Mouse (Mus musculus) adrenal gland, adult 18-20 months (tissue): ENCODE measurements around the gene Ikzf3. TPM values are rescaled to one million over a fixed set of nuclear protein-coding genes. Genes with fewer than 3 reads are reported as not detected.

Experiments used
- DNase-seq, 2 experiments: peaks; one replicate each; pipeline ENCODE4 v3.0.0; 2021 to 2022; ENCODE audit warnings: low spot score in 2 of 2
- total RNA-seq, 2 experiments: library from RNA; stranded (reverse); gene quantifications; 1 replicate in 1 of 2; 2 replicates in 1 of 2; pipeline ENCODE4 v1.2.3; 2021

Ikzf3 gene
- total RNA-seq, 2 experiments from 2014 or later = 0.46 to 0.86 TPM

DNA sequence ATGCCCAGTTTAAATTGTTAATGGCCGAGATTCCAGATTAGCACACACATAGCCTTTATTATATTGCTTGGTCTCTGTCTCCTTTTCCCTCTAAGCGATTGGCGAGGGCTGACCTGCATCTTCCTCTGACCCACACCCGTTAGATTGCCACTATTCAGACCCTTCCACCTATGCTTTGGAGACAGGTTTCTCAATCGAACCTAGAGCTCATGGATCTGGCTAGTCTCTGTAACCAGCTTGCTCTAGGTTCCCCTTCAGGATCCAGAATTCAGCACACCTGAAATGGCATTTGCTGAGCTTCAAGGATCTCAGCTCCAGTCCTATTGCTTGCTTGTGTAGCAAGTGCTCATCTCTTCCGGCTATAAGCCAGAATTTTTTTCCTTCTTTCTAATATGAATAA is 23.6 kb upstream of the Ikzf3 start:
- no peak for DNase-seq

DNA sequence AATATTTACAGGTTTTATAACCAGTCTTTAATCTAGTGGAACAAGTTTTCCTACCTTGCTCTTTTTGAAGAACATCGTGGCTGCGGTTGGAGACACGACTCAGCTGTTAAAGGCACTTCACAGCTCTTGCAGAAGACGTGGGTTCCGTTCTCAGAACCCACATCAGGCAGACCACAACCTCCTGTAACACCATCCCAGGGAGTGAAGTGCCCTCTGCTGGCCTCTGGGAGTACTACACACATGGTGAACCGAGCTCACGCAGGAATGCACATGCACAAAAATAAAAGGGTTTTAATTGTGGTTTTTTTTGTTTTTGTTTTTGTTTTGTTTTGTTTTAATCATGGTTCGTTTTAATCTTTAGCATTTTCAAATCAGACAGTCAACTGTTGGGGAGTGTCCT is 22.5 kb upstream of the Ikzf3 start:
- no peak for DNase-seq

DNA sequence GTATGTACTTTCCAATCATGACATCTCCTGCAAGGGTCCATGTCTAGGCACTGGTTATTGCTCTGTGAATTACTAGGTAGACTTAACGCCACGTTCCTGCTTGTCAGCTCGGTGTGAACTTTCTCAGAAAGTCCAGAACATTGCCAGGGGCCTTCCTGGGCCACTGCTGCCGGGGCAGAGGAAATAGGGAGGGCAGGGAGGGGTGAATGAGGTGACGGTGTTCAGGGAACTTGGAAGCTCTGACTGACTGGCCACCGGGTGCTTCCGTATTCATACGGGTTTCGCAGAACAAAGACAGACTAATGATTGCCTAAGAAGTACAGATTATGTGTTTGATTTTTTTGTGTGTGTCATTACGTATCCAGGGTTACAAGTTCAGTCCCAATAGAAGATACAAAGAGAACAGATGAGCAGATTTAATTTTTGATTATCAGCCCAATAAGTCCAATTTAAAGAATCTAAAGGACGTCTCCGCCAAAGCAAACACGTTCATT is 18.1 kb upstream of the Ikzf3 start:
- no peak for DNase-seq

GRCm38 (mm10) chr11:98563025-98563424 is 17.2 kb upstream of the Ikzf3 start:
- DNase-seq = no peak

DNA sequence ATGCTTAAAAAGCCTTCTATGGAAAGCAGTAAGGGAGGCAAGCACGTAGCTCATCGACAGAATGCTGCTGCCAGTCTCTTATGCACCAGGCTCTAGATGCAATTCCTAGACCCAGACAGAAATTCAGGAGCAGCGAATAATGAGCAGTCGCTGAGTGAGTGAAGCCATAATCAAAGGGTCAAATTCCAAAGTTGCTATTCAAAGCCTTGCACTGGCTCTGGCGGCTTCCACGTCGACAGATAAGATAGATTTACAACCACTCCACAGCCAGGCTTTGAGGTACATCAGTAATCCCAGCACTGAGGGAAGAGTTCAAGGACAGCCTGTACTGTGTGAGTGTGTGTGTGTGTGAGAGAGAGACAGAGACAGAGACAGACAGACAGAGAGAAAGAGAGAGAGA is 15.1 kb upstream of the Ikzf3 start:
- DNase-seq = no peak

DNA sequence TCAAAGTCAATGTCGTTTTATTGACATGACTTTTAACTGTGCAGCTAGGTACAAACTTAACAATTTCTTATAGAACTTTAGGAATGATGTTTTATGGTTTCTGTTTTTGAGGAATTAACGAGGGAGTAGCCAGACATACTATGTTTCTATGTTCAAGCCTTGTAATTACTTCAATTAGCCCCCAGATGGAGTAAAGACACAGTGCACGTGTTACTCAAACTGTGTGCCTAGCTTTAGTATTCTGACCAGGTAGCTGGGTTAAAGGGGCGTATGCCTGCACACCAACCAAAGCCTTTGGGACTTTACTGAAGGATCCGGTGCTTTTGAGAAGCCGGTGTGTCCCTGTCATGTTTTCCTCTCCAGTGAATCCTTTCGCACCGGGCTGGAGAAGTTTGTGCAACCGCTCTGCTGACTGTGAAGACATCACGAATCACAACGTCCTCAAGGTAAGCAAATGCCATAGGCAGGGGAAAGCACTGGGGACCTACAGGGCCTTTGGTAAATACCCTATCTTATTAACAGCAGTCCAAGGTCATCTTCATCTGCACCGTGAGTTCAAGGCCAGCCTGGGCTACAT is 9.4 kb upstream of the Ikzf3 start:
- DNase-seq = no peak

GRCm38 (mm10) chr11:98553966-98554365 is 8.1 kb upstream of the Ikzf3 start:
- DNase-seq = no peak

GRCm38 (mm10) chr11:98550975-98551828 is 5.4 kb upstream of the Ikzf3 start, which contains the start of gene Zpbp2:
Gene Zpbp2 (plus strand): TSS chr11:98551097.
- DNase-seq = peak; percentile 88 to 92

DNA sequence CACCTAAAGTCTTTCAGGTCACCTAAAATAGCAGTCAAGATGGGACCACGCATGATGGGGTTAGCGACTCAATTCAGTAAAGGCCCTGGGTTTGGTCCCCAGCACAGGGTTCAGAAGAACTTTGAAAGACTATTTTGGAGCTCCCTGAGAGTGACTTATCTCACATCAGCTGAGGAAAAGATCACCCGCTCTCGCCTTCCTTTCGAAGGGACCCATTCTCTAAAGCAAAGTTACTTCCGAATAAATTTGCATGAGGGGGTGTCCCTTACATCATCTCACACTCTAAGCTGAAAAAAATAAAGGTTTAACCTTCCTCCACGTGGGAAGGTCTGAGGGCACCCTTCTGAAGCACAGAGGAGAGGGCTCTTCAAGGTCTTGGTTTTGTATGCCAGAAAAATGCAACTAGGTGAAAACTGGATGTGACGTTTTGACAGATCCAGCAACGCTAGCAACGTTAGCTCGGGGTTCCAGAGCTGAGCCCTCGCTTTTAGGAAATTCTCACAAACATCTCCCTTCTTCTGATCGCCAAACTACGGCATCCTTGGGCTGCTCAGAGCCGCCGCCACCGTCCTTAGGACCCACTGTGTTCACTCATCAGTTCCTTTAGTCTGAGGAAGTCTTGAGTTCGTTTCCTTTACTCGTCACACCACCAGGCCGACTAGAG is 4.6 kb upstream of the Ikzf3 start:
- no peak for DNase-seq

GRCm38 (mm10) chr11:98549363-98549762 is 3.5 kb upstream of the Ikzf3 start:
- no peak for DNase-seq

DNA sequence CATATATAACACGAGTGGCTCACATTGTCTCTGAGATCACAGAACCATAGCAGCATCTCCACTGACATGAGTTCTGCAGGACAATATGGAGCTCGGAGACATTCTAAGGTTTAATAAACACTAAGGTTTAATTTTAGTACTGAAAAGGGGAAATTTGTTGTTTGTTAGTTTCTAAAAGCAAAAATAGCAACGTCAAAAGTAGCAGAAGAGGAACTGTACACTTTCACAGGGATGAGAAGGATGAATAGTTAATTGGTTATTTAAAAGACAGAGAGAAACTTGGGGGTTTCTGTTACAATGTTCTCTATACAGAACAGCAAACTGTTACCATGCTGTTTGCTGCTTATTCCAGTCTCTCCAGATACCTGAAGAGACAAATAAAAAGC is 1.5 kb upstream of the Ikzf3 start:
- DNase-seq = no peak

- DNase-seq = no peak
Observed at GRCm38 (mm10) chr11:98546529-98547307, 887 bp upstream of the Ikzf3 start.

- no peak for DNase-seq
Observed at GRCm38 (mm10) chr11:98544890-98545677, 747 bp downstream of the Ikzf3 start.

GRCm38 (mm10) chr11:98543414-98543813 is 2.4 kb downstream of the Ikzf3 start:
- DNase-seq = no peak

- no peak for DNase-seq
Observed at GRCm38 (mm10) chr11:98542553-98542952, 3.3 kb downstream of the Ikzf3 start.

DNA sequence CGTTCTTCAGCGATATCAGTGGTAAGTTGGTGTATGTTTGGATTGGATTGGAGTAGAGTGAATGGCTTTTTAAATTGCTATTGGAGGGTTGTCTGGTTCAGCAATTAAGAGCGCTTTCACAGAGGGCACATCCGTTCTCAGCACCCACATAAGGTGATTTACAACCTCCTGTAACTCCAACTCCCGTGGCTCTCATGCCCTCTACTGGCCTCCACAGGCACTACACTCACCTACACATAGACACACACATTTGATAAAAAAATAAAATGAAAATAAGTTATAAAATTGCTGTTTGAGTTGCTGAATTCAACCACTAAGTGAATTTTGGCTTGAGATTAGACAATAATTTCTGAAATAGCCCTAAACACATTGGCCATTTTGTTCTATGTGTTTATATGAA is 5.5 kb downstream of the Ikzf3 start:
- DNase-seq = no peak

DNA sequence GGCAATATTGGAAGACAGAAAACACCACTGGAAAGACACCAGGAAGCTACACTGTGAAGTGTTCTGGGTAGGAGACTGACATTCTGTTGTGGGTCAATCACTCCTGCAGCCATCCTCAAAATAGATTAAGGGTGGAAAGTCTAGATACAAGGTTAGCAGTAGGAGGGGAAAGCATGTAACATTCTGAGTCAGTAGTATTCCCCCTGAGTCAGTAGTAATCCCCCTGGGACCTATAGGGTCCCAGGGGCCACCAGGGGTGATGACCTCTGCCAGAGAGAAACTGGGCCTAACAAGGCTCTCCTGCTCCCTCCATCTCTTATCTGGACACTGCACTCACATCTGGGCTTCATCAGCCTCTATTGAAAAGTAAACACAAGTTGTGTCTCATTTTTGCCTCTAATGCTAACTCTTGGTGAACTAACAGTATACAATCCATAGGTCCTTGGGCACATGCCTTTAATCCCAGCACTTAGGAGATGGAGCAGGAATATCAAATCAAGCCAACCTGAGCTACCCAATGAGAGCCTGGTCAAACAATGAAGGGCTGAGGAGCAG is 8.3 kb downstream of the Ikzf3 start:
- no peak for DNase-seq

DNA sequence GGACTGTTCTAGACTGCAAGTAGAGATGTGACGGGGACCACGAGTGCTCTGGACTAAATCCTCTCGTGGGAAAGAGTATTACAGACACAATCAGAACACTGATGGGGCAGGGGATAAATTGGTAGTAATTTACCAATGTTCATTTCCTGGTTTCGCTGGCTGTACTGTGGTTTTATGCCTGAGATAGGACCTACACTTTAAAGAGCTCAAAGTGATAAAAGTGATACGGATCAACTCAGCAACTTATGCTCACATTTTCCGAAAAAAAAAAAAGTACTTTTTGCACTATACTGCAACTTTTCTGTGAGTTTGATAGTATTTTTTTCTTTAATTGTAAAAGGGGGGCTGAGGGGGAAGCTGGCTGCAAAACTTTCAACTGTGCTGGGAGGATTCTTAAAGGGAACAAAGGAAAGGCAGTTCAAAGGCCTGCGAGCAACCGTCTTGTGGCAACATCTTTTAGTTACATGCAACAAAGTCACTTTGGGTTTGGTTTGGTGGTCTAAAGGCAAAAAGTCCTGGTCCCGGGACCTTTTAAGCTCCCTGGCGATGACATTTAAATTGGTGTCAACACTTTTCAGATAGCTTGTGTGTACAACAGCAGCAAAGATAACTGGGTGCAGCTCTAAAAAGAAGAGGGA is 18.9 kb downstream of the Ikzf3 start:
- no peak for DNase-seq

DNA sequence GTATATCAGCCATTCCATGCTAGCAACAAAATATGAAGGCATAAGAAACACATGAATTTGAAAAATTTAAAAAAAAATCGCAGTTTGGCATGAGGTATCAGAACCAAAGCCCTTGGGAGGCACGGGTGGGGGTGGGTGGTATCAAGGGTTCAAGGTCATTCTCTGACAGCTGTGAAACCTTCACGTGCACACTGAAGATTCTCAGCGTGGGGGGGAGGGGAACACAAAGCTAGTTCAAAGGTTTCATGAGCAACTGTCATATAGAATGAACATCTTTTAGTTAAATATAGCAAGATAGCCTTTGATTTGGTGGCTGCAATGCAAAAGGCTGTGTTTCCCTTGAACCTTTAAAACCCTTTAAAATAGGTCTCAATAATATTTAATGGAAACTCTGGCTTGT is 20.7 kb downstream of the Ikzf3 start:
- DNase-seq = no peak

GRCm38 (mm10) chr11:98520468-98520867 is 25.4 kb downstream of the Ikzf3 start:
- no peak for DNase-seq
